Mouse (Mus musculus): Measurements from ENCODE around the gene Uggt1.
A peak's percentile ranks its signal among the peaks of the same experiment; 100 is the strongest.

The Uggt1 gene

DNA sequence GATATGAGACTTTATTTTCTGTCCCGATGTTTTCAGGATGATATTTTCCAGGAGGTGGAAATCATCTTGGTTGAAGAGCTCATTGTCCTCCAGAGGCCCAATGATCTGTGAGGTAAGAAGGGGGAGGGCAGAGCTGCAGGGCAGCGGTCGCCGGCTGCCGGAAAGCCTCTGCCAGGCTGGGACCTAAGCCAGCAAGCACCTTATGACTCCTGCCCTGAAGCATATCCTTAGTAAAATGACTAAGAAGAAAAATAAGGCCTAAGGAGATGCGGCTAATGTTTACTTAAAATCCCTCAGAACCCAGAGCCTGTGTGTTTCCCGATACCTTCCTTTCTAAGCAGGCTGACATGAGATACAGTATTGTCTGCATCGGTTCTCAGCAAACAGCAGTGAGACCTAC lies 71.1 kb downstream of the Uggt1 start:
- no peak for DNase-seq (ENCODE audit: low spot score)

- DNase-seq (ENCODE audit: low spot score): no peak
Observed at GRCm38 (mm10) chr1:36172941-36173340, 71.6 kb downstream of the Uggt1 start.

- DNase-seq (ENCODE audit: low spot score): no peak
Observed at GRCm38 (mm10) chr1:36162687-36163086, 81.8 kb downstream of the Uggt1 start.

DNA sequence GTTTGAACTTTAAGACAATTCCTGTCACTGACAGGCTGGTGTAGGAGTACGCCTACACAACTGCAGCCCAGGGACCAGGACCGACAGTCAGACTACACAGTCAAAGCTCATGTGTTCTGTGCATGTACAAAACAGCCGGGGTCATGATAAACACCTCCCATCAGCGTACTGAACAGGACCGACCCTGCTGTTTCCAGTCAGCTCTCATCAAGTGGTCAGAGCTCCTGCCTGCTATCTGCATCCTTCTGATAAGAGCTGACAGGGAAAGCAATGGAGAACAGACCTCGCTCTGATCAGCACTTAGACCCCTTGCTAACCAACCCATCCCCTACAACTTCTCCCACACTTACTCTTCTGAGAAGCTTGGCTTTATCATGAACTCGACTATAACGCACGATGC lies 83.3 kb downstream of the Uggt1 start:
- DNase-seq (ENCODE audit: low spot score): no peak

GRCm38 (mm10) chr1:36160246-36160645 lies 84.3 kb downstream of the Uggt1 start:
- no peak for DNase-seq (ENCODE audit: low spot score)

GRCm38 (mm10) chr1:36149411-36149810 lies 95.1 kb downstream of the Uggt1 start:
- no peak for DNase-seq (ENCODE audit: low spot score)

DNA sequence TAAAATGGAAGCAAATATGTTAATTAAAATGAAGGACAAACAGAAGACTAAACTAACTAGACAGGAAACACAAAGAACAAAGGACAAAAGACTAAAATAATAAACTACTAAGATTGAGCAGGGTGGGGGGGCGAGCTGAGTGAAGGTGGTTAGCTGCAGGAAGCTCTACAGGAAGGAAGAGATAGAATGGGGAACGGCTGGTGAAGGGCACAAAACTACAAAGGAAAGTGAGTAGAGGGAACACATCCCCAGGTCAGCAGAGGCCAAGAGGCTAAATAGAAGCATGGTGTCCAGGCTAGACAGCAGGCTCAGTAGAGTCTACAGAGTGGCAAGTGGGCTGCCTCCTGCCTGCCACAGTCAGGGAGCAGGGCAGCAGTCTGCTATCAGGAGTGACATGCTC lies 95.7 kb downstream of the Uggt1 start:
- no peak for DNase-seq (ENCODE audit: low spot score)

- no peak for DNase-seq (ENCODE audit: low spot score)
Observed at GRCm38 (mm10) chr1:36145050-36145449, 99.5 kb downstream of the Uggt1 start.

DNA sequence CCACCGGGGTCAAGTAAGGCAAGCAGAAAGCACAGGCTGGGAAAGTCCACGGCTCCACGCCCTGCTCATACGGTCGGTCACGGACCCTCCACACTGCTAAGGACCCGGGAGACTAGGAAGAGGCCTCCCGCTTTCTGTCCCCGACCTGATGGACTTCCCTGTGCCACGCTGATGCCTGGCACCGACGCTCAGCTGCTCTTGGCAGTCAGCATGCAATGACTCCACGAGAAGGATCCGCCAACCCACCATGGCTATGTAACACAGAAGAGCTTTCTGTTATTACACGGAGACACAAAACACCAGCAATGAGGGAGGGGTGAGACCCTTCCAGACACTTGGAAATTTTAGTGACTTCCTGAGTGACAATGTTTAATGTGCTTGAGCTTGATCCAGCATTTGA lies 104.2 kb downstream of the Uggt1 start:
- DNase-seq (ENCODE audit: low spot score): no peak

- DNase-seq (ENCODE audit: low spot score): peak; percentile 67
Observed at GRCm38 (mm10) chr1:36134584-36134983, 109.9 kb downstream of the Uggt1 start.

DNA sequence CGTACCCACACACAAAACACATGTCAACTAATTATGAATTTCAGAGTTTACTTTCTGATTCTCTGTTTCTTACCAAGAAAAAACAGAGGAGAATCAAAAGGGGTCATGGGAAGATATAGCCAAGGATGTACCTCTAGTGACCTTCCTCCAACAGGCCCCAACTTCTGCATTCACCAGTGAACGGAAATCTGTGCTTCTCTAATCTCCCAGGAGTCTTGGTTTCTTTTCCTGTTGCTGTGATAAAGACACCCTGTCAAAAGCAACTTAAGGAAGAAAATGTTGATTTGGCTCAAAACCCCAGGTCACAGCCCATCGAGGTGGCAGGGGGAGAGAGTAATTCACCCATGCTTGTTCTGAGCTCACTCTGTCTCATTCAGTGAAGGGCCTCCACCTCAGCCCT lies 110.9 kb downstream of the Uggt1 start:
- no peak for DNase-seq (ENCODE audit: low spot score)

- no peak for DNase-seq (ENCODE audit: low spot score)
Observed at GRCm38 (mm10) chr1:36133041-36133440, 111.5 kb downstream of the Uggt1 start.

DNA sequence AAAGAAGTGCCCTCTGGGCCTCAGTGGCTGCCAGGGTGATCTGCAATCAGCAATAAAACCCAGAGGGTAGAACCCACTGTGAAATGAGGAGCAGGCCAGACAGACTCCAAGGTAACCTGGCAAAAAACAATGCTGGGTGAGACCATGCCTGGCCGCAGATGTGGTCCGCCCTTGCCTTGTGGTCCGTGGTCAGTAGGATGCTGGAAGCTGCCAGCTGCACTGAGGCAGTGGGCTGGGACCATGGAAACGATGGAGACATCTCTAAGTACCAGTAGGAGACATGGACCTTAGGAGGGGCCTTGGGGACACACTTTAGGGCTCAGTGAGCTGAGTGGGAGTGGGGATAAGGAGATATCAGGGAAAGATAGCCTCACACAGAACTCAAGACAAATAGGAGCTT lies 112.3 kb downstream of the Uggt1 start:
- DNase-seq (ENCODE audit: low spot score): no peak

GRCm38 (mm10) chr1:36131766-36132165 lies 112.8 kb downstream of the Uggt1 start:
- DNase-seq (ENCODE audit: low spot score): peak; percentile 21

DNA sequence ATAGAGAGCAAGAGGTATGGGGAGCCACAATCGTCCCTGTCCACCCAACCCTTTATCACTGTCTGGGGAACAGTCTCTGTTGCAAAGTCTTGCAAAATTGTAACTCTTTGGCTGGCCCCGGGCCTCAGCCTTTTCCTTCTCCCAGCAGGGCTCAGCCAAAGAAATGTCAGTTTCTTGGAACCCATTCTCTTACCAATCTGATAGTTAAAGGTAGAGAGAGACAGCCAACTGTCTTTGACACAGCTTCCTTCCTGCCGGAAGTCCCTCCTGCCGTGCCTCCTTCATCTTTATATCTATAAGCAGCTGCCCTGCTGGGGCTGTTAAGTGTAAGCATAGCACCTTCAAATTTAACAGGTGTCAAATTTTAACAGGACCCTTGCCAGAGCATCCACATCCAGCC lies 113.4 kb downstream of the Uggt1 start:
- DNase-seq (ENCODE audit: low spot score): peak; percentile 60

DNA sequence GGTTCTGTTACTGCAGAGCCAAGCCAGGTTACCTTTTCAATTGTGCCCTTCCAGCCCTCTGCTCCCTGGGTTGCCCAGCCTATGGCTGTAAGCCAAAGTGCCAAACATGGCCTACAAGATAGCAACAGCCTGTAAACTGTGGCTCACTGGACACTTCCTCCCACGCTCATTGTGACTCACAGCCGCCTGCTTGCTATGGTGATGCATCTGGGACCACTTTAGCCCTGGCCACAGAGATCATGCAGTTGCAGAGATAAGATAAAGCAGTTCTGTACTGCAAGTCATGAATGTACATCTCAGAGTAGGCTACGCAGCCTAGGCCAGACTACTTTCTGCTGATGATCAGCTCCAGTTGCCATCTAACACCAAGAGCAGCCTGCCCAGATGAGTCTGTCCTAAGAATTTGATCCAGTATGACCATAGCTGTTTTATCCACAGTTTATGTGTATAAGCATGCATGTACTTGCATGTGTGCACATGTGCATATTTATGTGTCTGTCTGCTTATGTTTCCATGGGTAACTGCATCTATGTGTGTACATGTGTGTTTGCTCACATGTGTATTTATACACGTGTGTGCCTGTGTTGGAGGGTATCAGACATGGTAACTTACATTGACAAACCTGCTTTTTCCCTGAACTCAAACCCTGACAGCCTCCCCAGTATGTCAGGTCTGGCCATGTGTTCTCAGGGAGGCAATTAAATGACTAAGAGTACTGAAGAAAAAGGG lies 114.0 kb downstream of the Uggt1 start:
- peak; percentile 33 for DNase-seq (ENCODE audit: low spot score)

- DNase-seq (ENCODE audit: low spot score): no peak
Observed at GRCm38 (mm10) chr1:36129881-36130280, 114.6 kb downstream of the Uggt1 start.

DNA sequence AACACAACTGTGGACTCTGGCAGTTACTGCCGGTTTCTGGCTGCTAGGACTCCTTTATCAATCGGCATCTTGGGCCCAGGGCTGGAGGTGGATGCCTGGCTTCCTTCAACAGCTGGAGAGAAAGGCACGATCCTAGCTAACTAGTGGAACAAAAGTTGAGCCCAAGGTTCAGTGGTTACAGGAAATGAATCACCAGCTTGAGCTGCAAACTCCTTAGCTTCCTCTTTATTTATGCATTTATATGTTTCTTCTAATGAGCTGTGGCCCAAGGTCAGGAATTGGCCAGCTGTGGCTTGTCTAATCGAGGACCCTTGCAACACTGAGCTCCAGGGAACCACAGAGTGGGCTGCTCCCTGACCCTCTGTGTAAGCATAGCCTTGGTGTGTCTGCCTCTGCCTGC lies 115.4 kb downstream of the Uggt1 start:
- DNase-seq (ENCODE audit: low spot score): no peak

GRCm38 (mm10) chr1:36125076-36125475 lies 119.4 kb downstream of the Uggt1 start:
- DNase-seq (ENCODE audit: low spot score): peak; percentile 27

DNA sequence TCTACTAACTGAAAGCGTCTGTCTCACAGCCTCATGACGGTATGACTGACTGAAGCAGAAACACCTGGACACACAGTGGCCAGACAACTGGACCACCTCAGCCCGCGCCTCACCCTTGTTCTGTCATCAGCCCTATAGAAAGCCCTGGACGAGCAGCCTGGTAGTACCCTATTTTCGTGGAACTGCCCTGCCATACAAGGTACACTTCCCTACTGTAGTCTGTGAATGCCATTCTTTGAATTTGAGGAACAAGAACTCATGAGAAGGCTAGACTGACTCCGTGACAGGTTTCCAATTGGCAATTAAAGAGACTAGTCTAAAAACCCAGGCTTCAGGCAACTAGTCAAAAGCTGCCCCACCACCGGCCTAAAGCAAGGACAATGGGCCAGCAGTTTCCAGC lies 123.3 kb downstream of the Uggt1 start:
- no peak for DNase-seq (ENCODE audit: low spot score)

- DNase-seq (ENCODE audit: low spot score): no peak
Observed at GRCm38 (mm10) chr1:36119426-36119825, 125.1 kb downstream of the Uggt1 start.

DNA sequence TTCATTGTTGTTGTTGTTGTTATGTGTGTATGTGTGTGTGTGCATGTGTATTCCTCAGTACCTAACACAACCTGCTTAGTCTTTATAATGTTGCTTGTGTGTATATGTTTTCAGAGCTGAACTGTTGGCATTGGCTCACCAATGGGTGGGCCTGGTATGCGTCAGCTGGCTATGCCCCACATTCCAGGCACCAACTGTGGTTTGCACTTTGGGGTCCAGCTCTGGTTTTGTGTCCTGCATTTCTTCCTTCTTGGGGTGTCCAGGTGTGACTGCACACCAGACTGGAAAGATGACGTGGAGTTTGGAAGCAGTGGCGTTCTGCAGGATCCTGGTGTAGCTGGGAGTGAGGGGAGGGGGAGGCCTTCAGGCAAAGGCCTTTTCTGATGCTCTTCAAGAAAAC lies 125.6 kb downstream of the Uggt1 start:
- no peak for DNase-seq (ENCODE audit: low spot score)

- no peak for DNase-seq (ENCODE audit: low spot score)
Observed at GRCm38 (mm10) chr1:36118061-36118685, 126.3 kb downstream of the Uggt1 start.

GRCm38 (mm10) chr1:36116488-36116887 lies 128.0 kb downstream of the Uggt1 start:
- no peak for DNase-seq (ENCODE audit: low spot score)
